Mouse (Mus musculus) brain, adult 2 months (tissue): Measurements from ENCODE around the gene Gm3072.
"Not testable (repeated sequence)": the region's sequence is repeated elsewhere in the genome, so short reads cannot be mapped to it uniquely, and the experiment has no call there.

Experiments used
- DNase-seq: peaks from one replicate; pipeline ENCODE4 v3.0.0; 2011; ENCODE audit warnings: low read depth, low spot score

Gm3072 gene

DNA sequence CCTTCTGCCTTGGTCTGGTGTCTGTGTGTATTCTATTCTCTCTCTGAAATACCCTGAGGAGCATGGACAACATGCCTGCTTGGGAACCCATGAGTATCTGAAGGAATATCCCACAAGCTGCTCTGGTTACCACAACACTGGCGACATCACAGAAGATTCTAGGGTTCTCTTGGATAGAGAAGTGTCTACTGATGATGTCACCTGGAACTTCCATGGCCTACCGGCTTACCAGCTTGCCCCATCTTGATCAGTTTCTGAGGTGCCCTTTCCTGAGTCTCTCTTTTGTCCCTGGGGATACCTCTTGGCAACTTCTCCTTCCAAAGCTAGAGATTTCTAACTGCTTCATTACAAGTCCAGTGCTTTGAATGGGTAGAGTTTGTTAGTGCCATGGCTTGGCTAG is at the start of gene Gm3072:
Gene Gm3072, minus strand, starts transcription at position 101 of the 400 bp plus-strand sequence.
- not testable (repeated sequence) for DNase-seq

DNA sequence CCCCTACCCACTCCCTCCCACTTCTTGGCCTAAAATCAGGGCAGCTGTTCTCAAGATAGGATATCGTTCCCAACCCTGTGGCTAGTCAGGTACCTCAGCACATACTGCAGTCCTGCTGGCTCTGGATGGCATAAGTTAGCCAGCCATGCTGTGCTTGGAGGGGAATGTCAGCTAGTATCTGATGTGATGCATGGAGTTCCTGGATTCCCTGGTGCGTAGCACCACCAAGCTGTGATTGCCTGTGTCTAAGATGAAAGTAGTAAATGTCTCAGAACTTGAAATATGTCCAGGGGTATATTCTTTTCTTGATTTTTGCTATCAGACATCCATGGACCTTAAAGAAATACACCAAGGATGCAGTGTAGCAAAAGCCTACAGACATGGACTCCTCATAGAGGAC is 23.8 kb upstream of the Gm3072 start:
- DNase-seq = not testable (repeated sequence)

DNA sequence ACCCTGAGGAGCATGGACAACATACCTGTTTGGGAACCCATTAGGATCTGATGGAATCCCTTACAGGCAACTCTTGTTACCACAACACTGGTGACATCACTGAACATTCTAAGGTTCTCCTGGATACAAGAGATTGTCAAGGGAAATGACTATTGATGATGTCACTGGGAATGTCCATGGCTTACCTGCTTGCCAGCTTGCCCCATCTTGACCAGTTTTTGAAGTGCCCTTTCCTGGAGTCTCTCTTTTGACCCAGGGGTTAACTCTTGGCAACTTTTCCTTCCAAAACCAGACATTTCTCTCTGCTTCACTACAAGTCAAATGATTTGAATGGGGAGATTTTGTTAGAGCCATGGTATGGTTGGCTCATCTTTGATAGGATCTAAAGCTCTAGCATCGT is 22.0 kb upstream of the Gm3072 start, which contains the start of gene Gm3676:
Gene Gm3676, minus strand, starts transcription at position 101 of the 400 bp plus-strand sequence.
- DNase-seq = not testable (repeated sequence)

DNA sequence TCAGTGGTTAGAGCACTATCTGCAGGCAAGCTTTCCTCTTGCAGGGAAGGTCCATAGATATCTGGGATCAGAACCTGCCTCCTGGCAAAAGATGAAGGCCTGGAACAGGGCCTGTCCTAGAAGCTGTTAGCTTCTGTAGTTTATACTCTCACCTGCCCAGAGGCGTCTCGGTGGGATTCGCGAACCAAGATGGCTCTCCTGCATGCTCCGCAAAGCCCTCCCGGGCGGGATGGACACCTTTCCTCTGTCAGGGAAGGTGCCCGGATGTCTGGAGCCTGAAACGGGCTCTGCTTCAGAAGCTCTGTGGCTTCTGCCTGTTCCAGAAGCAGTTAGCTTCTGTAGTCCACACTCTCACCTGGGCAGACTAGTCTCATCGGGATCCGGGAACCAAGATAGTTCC is 5.7 kb upstream of the Gm3072 start:
- DNase-seq = not testable (repeated sequence)

DNA sequence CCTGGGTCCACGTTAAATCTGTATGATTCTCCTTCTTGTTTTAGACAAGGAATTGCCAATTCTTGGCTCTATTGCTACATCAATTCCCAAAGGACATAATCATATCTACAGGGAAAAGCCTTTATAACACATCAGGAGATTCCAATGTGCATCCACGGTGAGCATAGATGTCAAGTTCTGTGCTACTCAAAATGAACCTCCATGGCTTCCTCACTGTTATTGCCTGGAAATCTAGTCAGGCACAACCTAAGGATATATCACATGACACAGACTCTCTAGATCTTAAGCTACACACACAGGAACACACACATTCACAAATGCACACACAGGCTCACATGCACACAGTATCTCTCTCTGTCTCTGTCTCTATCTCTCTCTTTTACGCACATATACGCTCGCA is 1.9 kb downstream of the Gm3072 start:
- DNase-seq = not testable (repeated sequence)

DNA sequence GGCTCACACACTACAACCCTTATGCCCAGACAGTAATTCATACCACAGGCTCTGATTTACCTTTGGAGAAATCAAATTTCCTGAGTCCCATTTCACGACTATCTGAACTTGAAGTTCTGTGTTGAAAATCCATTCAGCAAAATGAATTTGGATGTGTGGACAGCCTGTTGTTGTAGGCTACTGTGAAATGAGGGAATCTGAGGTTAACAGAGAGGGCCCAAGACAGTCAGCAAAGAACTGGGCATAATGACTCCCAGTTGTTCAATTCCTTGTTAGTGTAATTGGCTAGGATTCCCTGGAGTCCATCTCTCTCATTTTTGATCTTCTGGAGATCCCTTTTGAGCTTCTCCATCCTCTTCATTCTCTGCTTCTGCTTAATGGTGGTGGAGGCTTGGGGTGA is 13.7 kb downstream of the Gm3072 start:
- DNase-seq = not testable (repeated sequence)

DNA sequence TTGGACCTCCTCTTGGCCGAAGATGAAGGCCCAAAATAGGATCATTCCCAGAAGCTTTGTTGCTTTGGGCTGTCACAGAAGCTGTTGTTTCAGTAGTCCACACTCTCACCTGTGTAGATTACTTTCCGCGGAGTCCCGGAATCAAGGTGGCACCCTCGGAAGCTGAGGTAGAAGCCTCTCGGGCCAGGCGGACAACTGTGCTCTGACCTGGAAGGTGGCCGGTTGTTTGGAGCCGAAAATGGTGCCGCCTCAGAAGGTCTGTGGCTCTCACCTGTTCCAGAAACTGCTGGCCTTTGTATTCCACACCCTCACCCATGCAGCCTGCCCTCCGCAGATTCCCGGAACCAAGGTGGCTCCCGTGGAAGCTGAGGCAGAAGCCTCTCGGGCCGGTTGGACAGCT is 23.5 kb downstream of the Gm3072 start:
- DNase-seq = not testable (repeated sequence)

DNA sequence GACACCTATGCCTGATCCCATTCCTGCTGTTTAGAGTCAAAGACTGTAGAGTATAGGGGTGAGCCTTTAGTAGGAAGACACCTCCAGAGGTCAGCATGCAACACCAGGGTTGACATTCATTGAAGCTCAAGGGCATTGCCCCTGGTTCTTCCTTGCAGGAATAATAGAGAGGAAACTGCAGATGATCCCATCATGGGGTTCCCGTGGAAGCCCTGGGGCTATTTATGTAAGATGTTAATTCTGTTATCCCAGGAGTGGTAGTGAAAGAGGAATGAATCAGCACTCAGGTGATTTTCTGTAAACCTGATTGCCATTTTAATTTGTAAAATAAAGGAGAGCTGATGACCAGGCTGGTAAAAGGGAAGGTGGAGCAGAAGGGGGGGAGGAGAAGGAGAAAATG is 38.1 kb downstream of the Gm3072 start:
- not testable (repeated sequence) for DNase-seq

DNA sequence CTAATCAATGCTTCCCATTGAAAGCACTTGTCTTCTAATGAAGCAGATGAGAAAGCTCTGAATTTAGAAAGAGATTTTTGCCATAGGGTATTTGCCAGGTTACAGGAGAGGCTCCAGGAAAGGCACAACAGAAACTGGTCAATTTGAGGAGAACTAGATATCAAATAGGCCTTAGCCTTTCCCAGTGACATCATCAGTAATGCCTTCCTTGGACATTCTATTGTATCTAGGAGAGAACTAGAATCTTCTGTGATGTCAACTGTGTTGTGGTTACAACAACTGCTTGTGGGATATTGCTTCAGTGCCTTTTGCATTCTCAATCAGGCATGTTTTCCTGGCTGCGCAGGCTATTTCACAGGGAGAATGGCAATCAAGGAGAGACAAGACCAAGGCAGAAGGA is 51.5 kb downstream of the Gm3072 start, which contains the start of gene 1700049E17Rik2:
Gene 1700049E17Rik2, plus strand, starts transcription at position 301 of the 400 bp plus-strand sequence.
- not testable (repeated sequence) for DNase-seq
